Mouse (Mus musculus) heart, postnatal 0 days (tissue): ENCODE results near the gene Rlbp1. TPM values are rescaled to one million over a fixed set of nuclear protein-coding genes. Genes with fewer than 3 reads are reported as not detected.
A peak's percentile ranks its signal among the peaks of the same experiment; 100 is the strongest.

Experiments
- ATAC-seq: fragments of 200-750 bp; cut with Nextera tagmentation; 2 replicates; pipeline ENCODE4 v1.8.0; 2017; ENCODE audit warnings: low read depth, moderate number of reproducible peaks, moderate library complexity; ENCODE audit not compliant: insufficient read depth
- DNase-seq: peaks from one replicate; pipeline ENCODE4 v3.0.0-alpha.2; 2016; ENCODE audit warnings: low spot score
- H3K27ac ChIP-seq: fragments of 300-500 bp; sonication (generic); 2 replicates; pipeline ENCODE4 v1.5.1; 2014; ENCODE audit warnings: low read depth, mild to moderate bottlenecking
- H3K27me3 ChIP-seq: fragments of 300-500 bp; sonication (generic); 2 replicates; pipeline ENCODE4 v1.6.1; 2014; ENCODE audit warnings: low read length, mixed read lengths; ENCODE audit not compliant: control insufficient read depth, insufficient read depth
- H3K36me3 ChIP-seq: fragments of 300-500 bp; sonication (generic); replicated peaks from 2 replicates; pipeline ENCODE4 v1.6.1; 2014; ENCODE audit warnings: low read length, mixed read lengths; ENCODE audit not compliant: control insufficient read depth, insufficient read depth
- H3K4me1 ChIP-seq: fragments of 300-500 bp; sonication (generic); 2 replicates; pipeline ENCODE4 v1.6.1; 2014; ENCODE audit warnings: antibody characterized with exemption; ENCODE audit not compliant: control insufficient read depth, insufficient read depth
- H3K4me2 ChIP-seq: fragments of 300-500 bp; sonication (generic); 2 replicates; pipeline ENCODE4 v1.6.1; 2014; ENCODE audit warnings: low read depth, mild to moderate bottlenecking, low read length, moderate library complexity
- H3K4me3 ChIP-seq: fragments of 300-500 bp; sonication (generic); 2 replicates; pipeline ENCODE4 v1.5.1; 2014; ENCODE audit warnings: low read depth, low read length
- H3K9ac ChIP-seq: fragments of 300-500 bp; sonication (generic); replicated peaks from 2 replicates; pipeline ENCODE4 v1.6.1; 2014; ENCODE audit warnings: low read depth, low read length, mixed read lengths
- H3K9me3 ChIP-seq: fragments of 300-500 bp; sonication (generic); replicated peaks from 2 replicates; pipeline ENCODE4 v1.6.1; 2016; ENCODE audit warnings: low read length; ENCODE audit not compliant: control insufficient read depth
- CTCF ChIP-seq: IDR thresholded peaks from 2 replicates; pipeline ENCODE4 v1.5.1; 2016; ENCODE audit warnings: antibody characterized with exemption, control low read depth, low read depth
- EP300 ChIP-seq: IDR thresholded peaks from 2 replicates; pipeline ENCODE4 v1.6.1; 2016; ENCODE audit warnings: antibody characterized with exemption, low read depth
- WGBS: fragments of 180-500 bp; shearing (Covaris S2); extraction: QIAGEN DNeasy Blood & Tissue Kit; methylation state at CpG from one replicate; pipeline ENCODE4 v1.1.7; 2014; 5-methylcytosine and 5-hydroxymethylcytosine counted together
- polyA plus RNA-seq: library from polyadenylated mRNA; unstranded; fragments of >200 nt; fragmentation: Nextera tagmentation; extraction: Ambion mirVana; gene quantifications from 2 replicates; pipeline ENCODE4 v1.2.1, GENCODE M21; 2015
- total RNA-seq: library from RNA; depleted of rRNA; stranded (reverse); fragments of >200 nt; gene quantifications from 2 replicates; pipeline ENCODE4 v1.2.3, GENCODE M21; 2014; ENCODE audit warnings: low replicate concordance

Gene Rlbp1
- total and polyA plus RNA-seq, 2 experiments from 2014 or later = not detected

- DNase-seq (peak; percentile 81), ATAC-seq (peak; percentile 73)
- no peak overlapping the region for H3K4me2 ChIP-seq
- H3K9me3 ChIP-seq = no peaks in the 10 kb centered on the region
- H3K4me3 ChIP-seq = no peak overlapping the region
- WGBS = 42% methylated on average over 12 of the region's 12 CpGs
- no peak for TF ChIP-seq EP300
- TF ChIP-seq CTCF = peak; percentile 99
- H3K27ac ChIP-seq = no peak overlapping the region
- no peaks in the 10 kb centered on the region for H3K27me3 ChIP-seq
- peaks cover 27% of the 10 kb centered on the region for H3K36me3 ChIP-seq
- no peak overlapping the region for H3K9ac ChIP-seq
- no peaks in the 10 kb centered on the region for H3K4me1 ChIP-seq
Observed at GRCm38 (mm10) chr7:79349738-79350386, 37.0 kb downstream of the Rlbp1 start.

GRCm38 (mm10) chr7:79348816-79349215 lies 38.0 kb downstream of the Rlbp1 start:
- Histone ChIP-seq H3K27me3 (no peaks in the 10 kb centered on the region), H3K9ac (no peak overlapping the region), H3K9me3 (no peaks in the 10 kb centered on the region), H3K27ac (no peak overlapping the region), H3K4me1 (no peaks in the 10 kb centered on the region), H3K36me3 (peaks cover 18% of the 10 kb centered on the region), H3K4me2 (no peak overlapping the region), H3K4me3 (no peak overlapping the region)
- ATAC-seq (no peak), DNase-seq (no peak)
- TF ChIP-seq EP300 = no peak
- TF ChIP-seq CTCF = no peak
- WGBS = 74% methylated on average over 8 of the region's 8 CpGs

- Histone ChIP-seq H3K27me3 (no peaks in the 10 kb centered on the region), H3K27ac (no peak overlapping the region), H3K9me3 (no peaks in the 10 kb centered on the region), H3K4me2 (no peak overlapping the region), H3K9ac (no peak overlapping the region), H3K4me1 (no peaks in the 10 kb centered on the region), H3K4me3 (no peak overlapping the region), H3K36me3 (peaks cover 17% of the 10 kb centered on the region)
- ATAC-seq (no peak), DNase-seq (no peak)
- WGBS = 72% methylated on average over 13 of the region's 13 CpGs
- no peak for TF ChIP-seq EP300
- TF ChIP-seq CTCF = no peak
Observed at GRCm38 (mm10) chr7:79347108-79347813, 39.6 kb downstream of the Rlbp1 start.

GRCm38 (mm10) chr7:79346555-79347075 lies 40.2 kb downstream of the Rlbp1 start:
- H3K36me3 ChIP-seq = peaks cover 17% of the 10 kb centered on the region
- H3K9ac ChIP-seq = no peak overlapping the region
- DNase-seq (no peak), ATAC-seq (no peak)
- WGBS = 81% methylated on average over 8 of the region's 8 CpGs
- H3K4me3 ChIP-seq = no peak overlapping the region
- TF ChIP-seq CTCF (no peak), EP300 (no peak)
- no peaks in the 10 kb centered on the region for H3K9me3 ChIP-seq
- no peaks in the 10 kb centered on the region for H3K27me3 ChIP-seq
- no peak overlapping the region for H3K27ac ChIP-seq
- H3K4me1 ChIP-seq = no peaks in the 10 kb centered on the region
- no peak overlapping the region for H3K4me2 ChIP-seq

- Histone ChIP-seq H3K27me3 (no peaks in the 10 kb centered on the region), H3K4me1 (no peaks in the 10 kb centered on the region), H3K4me3 (no peak overlapping the region), H3K9me3 (no peaks in the 10 kb centered on the region), H3K36me3 (peaks cover 14% of the 10 kb centered on the region), H3K27ac (no peak overlapping the region), H3K4me2 (no peak overlapping the region), H3K9ac (no peak overlapping the region)
- 51% methylated on average over 4 of the region's 4 CpGs for WGBS
- DNase-seq (peak; percentile 28), ATAC-seq (no peak)
- peak; percentile 60 for TF ChIP-seq CTCF
- no peak for TF ChIP-seq EP300
Observed at GRCm38 (mm10) chr7:79345902-79346301, 40.9 kb downstream of the Rlbp1 start.
